Mouse (Mus musculus) CD8-positive naive resting alpha-beta T cell, adult 2 months (primary cell): ENCODE results near the gene Epm2aip1.

Experiments
- DNase-seq, 2 experiments: peaks; one replicate each; pipeline ENCODE4 v3.0.0; 2022; ENCODE audit warnings: low read depth in 2 of 2, low spot score in 2 of 2

Epm2aip1 gene

GRCm38 (mm10) chr9:111271434-111272160, at the start of gene Epm2aip1, which contains the start of gene Mlh1:
Gene Epm2aip1, plus strand, starts transcription at chr9:111271929.
Gene Mlh1, minus strand, starts transcription at chr9:111271791.
- peak; percentile 96 to 97 for DNase-seq

- DNase-seq, result no peak
Measured at GRCm38 (mm10) chr9:111223406-111223805, 48.3 kb upstream of the Epm2aip1 start.

GRCm38 (mm10) chr9:111228446-111228845, 43.3 kb upstream of the Epm2aip1 start:
- no peak for DNase-seq

GRCm38 (mm10) chr9:111234701-111235100, 37.0 kb upstream of the Epm2aip1 start:
- DNase-seq, result no peak

GRCm38 (mm10) chr9:111237726-111238125, 34.0 kb upstream of the Epm2aip1 start:
- no peak for DNase-seq

- no peak for DNase-seq
Measured at GRCm38 (mm10) chr9:111239821-111240220, 31.9 kb upstream of the Epm2aip1 start.

GRCm38 (mm10) chr9:111243384-111243783, 28.3 kb upstream of the Epm2aip1 start:
- no peak for DNase-seq

GRCm38 (mm10) chr9:111245546-111245945, 26.2 kb upstream of the Epm2aip1 start:
- DNase-seq, result no peak

GRCm38 (mm10) chr9:111247682-111248246, 24.0 kb upstream of the Epm2aip1 start:
- no peak for DNase-seq

- DNase-seq, result no peak
Measured at GRCm38 (mm10) chr9:111252161-111252869, 19.4 kb upstream of the Epm2aip1 start.

GRCm38 (mm10) chr9:111260360-111260985, 11.3 kb upstream of the Epm2aip1 start:
- no peak for DNase-seq

GRCm38 (mm10) chr9:111261356-111261755, 10.4 kb upstream of the Epm2aip1 start:
- DNase-seq, result no peak

GRCm38 (mm10) chr9:111267998-111268397, 3.7 kb upstream of the Epm2aip1 start:
- no peak for DNase-seq

- DNase-seq, result no peak
Measured at GRCm38 (mm10) chr9:111270606-111271005, 1.1 kb upstream of the Epm2aip1 start.

GRCm38 (mm10) chr9:111271056-111271433, 684 bp upstream of the Epm2aip1 start:
- DNase-seq, result no peak

- DNase-seq, result peak; percentile 2 to 3
Measured at GRCm38 (mm10) chr9:111272356-111272755, 627 bp downstream of the Epm2aip1 start.

GRCm38 (mm10) chr9:111272996-111273785, 1.5 kb downstream of the Epm2aip1 start:
- no peak for DNase-seq

GRCm38 (mm10) chr9:111273958-111274357, 2.2 kb downstream of the Epm2aip1 start:
- no peak for DNase-seq

GRCm38 (mm10) chr9:111275156-111275555, 3.4 kb downstream of the Epm2aip1 start:
- DNase-seq, result peak in 1 of 2 experiments; percentile 18

- DNase-seq, result no peak
Measured at GRCm38 (mm10) chr9:111285061-111285460, 13.3 kb downstream of the Epm2aip1 start.

- no peak for DNase-seq
Measured at GRCm38 (mm10) chr9:111285676-111286075, 13.9 kb downstream of the Epm2aip1 start.
